Mouse (Mus musculus) heart, adult 2 months (tissue): ENCODE data around the gene Tmem104. TPM values are rescaled to one million over a fixed set of nuclear protein-coding genes. Genes with fewer than 3 reads are reported as not detected.
A peak's percentile ranks its signal among the peaks of the same experiment; 100 is the strongest.

Experiments used
- DNase-seq, 2 experiments: peaks; one replicate each; pipeline ENCODE4 v3.0.0; 2021
- H3K27ac ChIP-seq: fragments of 200-600 bp; 2 replicates; pipeline ENCODE4 v1.8.1; 2022
- H3K27me3 ChIP-seq: fragments of 200-500 bp; 2 replicates; pipeline ENCODE4 v1.6.1; 2012; ENCODE audit warnings: mild to moderate bottlenecking, low read length, inconsistent platforms, mixed read lengths; ENCODE audit not compliant: control insufficient read depth, insufficient read depth
- H3K36me3 ChIP-seq: fragments of 200-500 bp; 2 replicates; pipeline ENCODE4 v1.6.1; 2012; ENCODE audit warnings: low read length, inconsistent platforms; ENCODE audit not compliant: control insufficient read depth, insufficient read depth
- H3K4me1 ChIP-seq: fragments of 200-500 bp; 2 replicates; pipeline ENCODE4 v1.6.1; 2011; ENCODE audit warnings: low read length; ENCODE audit not compliant: control insufficient read depth, insufficient read depth
- H3K4me3 ChIP-seq: fragments of 200-600 bp; 2 replicates; pipeline ENCODE4 v1.8.1; 2022
- H3K79me2 ChIP-seq: fragments of 200-500 bp; replicated peaks from 2 replicates; pipeline ENCODE4 v1.6.1; 2012; ENCODE audit warnings: mild to moderate bottlenecking, inconsistent platforms, low read length, moderate library complexity, mixed read lengths; ENCODE audit not compliant: control insufficient read depth, insufficient read depth
- H3K9ac ChIP-seq: fragments of 200-500 bp; 2 replicates; pipeline ENCODE4 v1.6.1; 2012; ENCODE audit warnings: low read depth, mild to moderate bottlenecking, control low read depth, inconsistent platforms, low read length, mixed read lengths
- CTCF ChIP-seq: fragments of 200-600 bp; IDR thresholded peaks from 2 replicates; pipeline ENCODE4 v1.8.1; 2022; ENCODE audit warnings: antibody characterized with exemption, mild to moderate bottlenecking, moderate library complexity
- EP300 ChIP-seq: fragments of 200-500 bp; IDR thresholded peaks from 2 replicates; pipeline ENCODE4 v1.6.1; 2011; ENCODE audit warnings: low read depth, low read length, control low read depth; ENCODE audit not compliant: insufficient read depth
- POLR2A ChIP-seq: fragments of 200-500 bp; IDR thresholded peaks from 2 replicates; pipeline ENCODE4 v1.6.1; 2011; ENCODE audit warnings: mild to moderate bottlenecking, low read depth, low read length, control low read depth; ENCODE audit not compliant: insufficient read depth
- WGBS: fragments of 180-500 bp; shearing (Covaris S2); methylation state at CpG from one replicate; pipeline ENCODE4 v1.1.7; 2018; 5-methylcytosine and 5-hydroxymethylcytosine counted together
- intact Hi-C: fragments of 180-260 bp; cut with DNase I; formaldehyde crosslinking; loops from one replicate; pipeline ENCODE4 v1.15.1; 2025
- polyA plus RNA-seq: library from polyadenylated mRNA; depleted of rRNA; stranded (reverse); fragments of >200 nt; gene quantifications from 2 replicates; pipeline ENCODE4 v1.2.3, GENCODE M21; 2012
- total RNA-seq, 2 experiments: library from RNA; stranded (reverse); gene quantifications; 2 replicates each; pipeline ENCODE4 v1.2.3; 2021

Tmem104 gene
- total and polyA plus RNA-seq, 3 experiments: 8.8 to 11.6 (median 9.9) TPM

- Histone ChIP-seq H3K27ac (no peak overlapping the region), H3K9ac (no peak overlapping the region), H3K36me3 (no peaks in the 10 kb centered on the region), H3K4me1 (no peaks in the 10 kb centered on the region), H3K27me3 (peaks cover 3% of the 10 kb centered on the region), H3K4me3 (no peak overlapping the region), H3K79me2 (no peaks in the 10 kb centered on the region)
- WGBS: 93% methylated on average over 8 of the region's 8 CpGs
- intact Hi-C loops: no loop called here
- TF ChIP-seq POLR2A: no peak
- TF ChIP-seq EP300: no peak
- no peak for TF ChIP-seq CTCF
- no peak for DNase-seq
Measured at GRCm38 (mm10) chr11:115244840-115245239, 57.6 kb downstream of the Tmem104 start.

GRCm38 (mm10) chr11:115246386-115246785 lies 59.1 kb downstream of the Tmem104 start:
- H3K79me2 ChIP-seq: no peaks in the 10 kb centered on the region
- WGBS: 76% methylated on average over 8 of the region's 8 CpGs
- no peak overlapping the region for H3K4me3 ChIP-seq
- no peak overlapping the region for H3K27ac ChIP-seq
- peaks cover 15% of the 10 kb centered on the region for H3K27me3 ChIP-seq
- peak in 1 of 2 experiments; percentile 14 for DNase-seq
- no peaks in the 10 kb centered on the region for H3K36me3 ChIP-seq
- no peak for TF ChIP-seq EP300
- no peak for TF ChIP-seq POLR2A
- no peak for TF ChIP-seq CTCF
- no peaks in the 10 kb centered on the region for H3K4me1 ChIP-seq
- H3K9ac ChIP-seq: no peak overlapping the region
- intact Hi-C loops: no loop called here

- 33% methylated on average over 3 of the region's 3 CpGs for WGBS
- Histone ChIP-seq H3K4me3 (no peak overlapping the region), H3K9ac (no peak overlapping the region), H3K79me2 (no peaks in the 10 kb centered on the region), H3K27me3 (peaks cover 15% of the 10 kb centered on the region), H3K36me3 (no peaks in the 10 kb centered on the region), H3K27ac (no peak overlapping the region), H3K4me1 (no peaks in the 10 kb centered on the region)
- TF ChIP-seq EP300: no peak
- no peak for TF ChIP-seq POLR2A
- no peak for TF ChIP-seq CTCF
- no peak for DNase-seq
- intact Hi-C loops: no loop called here
Measured at GRCm38 (mm10) chr11:115247240-115247639, 60.0 kb downstream of the Tmem104 start.

GRCm38 (mm10) chr11:115247945-115248344 lies 60.7 kb downstream of the Tmem104 start:
- Histone ChIP-seq H3K9ac (no peak overlapping the region), H3K27me3 (peaks cover 15% of the 10 kb centered on the region), H3K79me2 (no peaks in the 10 kb centered on the region), H3K4me1 (no peaks in the 10 kb centered on the region), H3K27ac (no peak overlapping the region), H3K36me3 (no peaks in the 10 kb centered on the region), H3K4me3 (no peak overlapping the region)
- no peak for TF ChIP-seq POLR2A
- no peak for TF ChIP-seq EP300
- no peak for TF ChIP-seq CTCF
- intact Hi-C loops: no loop called here
- no peak for DNase-seq
- WGBS: 74% methylated on average over 6 of the region's 6 CpGs

- no peak overlapping the region for H3K9ac ChIP-seq
Measured at GRCm38 (mm10) chr11:115249721-115250404, 62.6 kb downstream of the Tmem104 start.

GRCm38 (mm10) chr11:115250405-115251090 lies 63.3 kb downstream of the Tmem104 start:
- TF ChIP-seq POLR2A (no peak), CTCF (no peak), EP300 (no peak)
- intact Hi-C loops: no loop called here
- Histone ChIP-seq H3K79me2 (no peaks in the 10 kb centered on the region), H3K4me3 (no peak overlapping the region), H3K27me3 (peaks cover 15% of the 10 kb centered on the region), H3K27ac (no peak overlapping the region), H3K9ac (no peak overlapping the region), H3K36me3 (no peaks in the 10 kb centered on the region), H3K4me1 (no peaks in the 10 kb centered on the region)
- 6% methylated on average over 35 of the region's 36 CpGs for WGBS
- no peak for DNase-seq

More at GRCm38 (mm10) chr11:115249721-115250404, 62.6 kb downstream of the Tmem104 start:
- Histone ChIP-seq H3K4me1 (no peaks in the 10 kb centered on the region), H3K27ac (no peak overlapping the region), H3K27me3 (peaks cover 15% of the 10 kb centered on the region), H3K4me3 (no peak overlapping the region), H3K79me2 (no peaks in the 10 kb centered on the region), H3K36me3 (no peaks in the 10 kb centered on the region)
- intact Hi-C loops: no loop called here
- 4% methylated on average over 59 of the region's 63 CpGs for WGBS
- TF ChIP-seq POLR2A (no peak), CTCF (peak; percentile 39)
- DNase-seq: peak in 1 of 2 experiments; percentile 19
